ENCODE assay signal across 11 mouse cellular contexts in the genomic region with DNA sequence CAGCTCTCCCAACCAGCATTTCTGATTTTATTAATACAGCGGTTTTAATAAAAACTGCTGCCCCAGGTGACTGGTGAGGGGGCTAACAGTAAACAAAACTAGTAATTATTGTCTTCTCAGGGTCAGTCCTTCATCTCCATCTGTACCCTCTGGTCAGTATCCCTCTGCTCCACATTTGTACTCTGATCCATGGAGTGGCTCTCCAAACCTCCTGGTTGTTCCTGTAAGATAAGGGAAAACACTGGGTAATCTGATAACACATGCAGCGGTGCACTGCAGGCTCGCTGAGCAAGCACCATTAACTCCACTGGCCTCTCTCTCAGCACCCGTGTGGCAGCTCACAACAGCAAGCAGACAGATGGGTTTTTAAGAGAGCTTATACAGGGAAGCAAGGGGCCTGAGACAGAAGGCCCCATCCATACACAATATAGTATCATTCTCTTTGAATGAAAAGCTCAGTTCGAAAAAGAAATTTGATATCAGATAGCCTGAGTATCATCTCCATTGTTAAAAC. TPM values are rescaled to one million over a fixed set of nuclear protein-coding genes. Genes with fewer than 3 reads are reported as not detected.
DNase-seq lines count a peak whose midpoint lies in the region; ATAC-seq lines count a peak whose summit lies in the region.
"Had no signal": no experiment of that assay in that cellular context is flagged by ENCODE, and none has a peak within 500 bp of the region (broad histone marks: within the 10 kb centered on the region; RNA-seq: fewer than 3 reads in every experiment).

No protein-coding gene starts in this region.

- H3K4me2 ChIP-seq in heart, embryonic 15.5 days, result no peak overlapping the region
- H3K4me2 ChIP-seq in embryonic facial prominence, embryonic 12.5 days (replicated peaks), result no peak overlapping the region
- H3K4me2 ChIP-seq in hindbrain, embryonic 13.5 days, result no peak overlapping the region
- no peak overlapping the region for H3K4me2 ChIP-seq in midbrain, embryonic 15.5 days

- H3K4me3 ChIP-seq in heart, embryonic 15.5 days, result no peak overlapping the region
- H3K4me3 ChIP-seq in embryonic facial prominence, embryonic 12.5 days, result no peak overlapping the region
- no peak overlapping the region for H3K4me3 ChIP-seq in hindbrain, embryonic 13.5 days
- no peak overlapping the region for H3K4me3 ChIP-seq in midbrain, embryonic 15.5 days
- H3K4me3 ChIP-seq: left cerebral cortex, adult 2 months had no signal

- no peaks in the 10 kb centered on the region for H3K36me3 ChIP-seq in heart, embryonic 15.5 days
- H3K36me3 ChIP-seq in embryonic facial prominence, embryonic 12.5 days, result peaks cover 4% of the 10 kb centered on the region; the same call in 1 of the 2 replicates
- H3K36me3 ChIP-seq in hindbrain, embryonic 13.5 days, result peaks cover 6% of the 10 kb centered on the region
- H3K36me3 ChIP-seq in midbrain, embryonic 15.5 days (replicated peaks), result no peaks in the 10 kb centered on the region

- H3K9me3 ChIP-seq in heart, embryonic 15.5 days (replicated peaks), result no peaks in the 10 kb centered on the region
- H3K9me3 ChIP-seq in embryonic facial prominence, embryonic 12.5 days, result no peaks in the 10 kb centered on the region
- no peaks in the 10 kb centered on the region for H3K9me3 ChIP-seq in hindbrain, embryonic 13.5 days
- no peaks in the 10 kb centered on the region for H3K9me3 ChIP-seq in midbrain, embryonic 15.5 days

- H3K4me1 ChIP-seq in heart, embryonic 15.5 days (replicated peaks), result peaks cover 72% of the 10 kb centered on the region
- peaks cover 54% of the 10 kb centered on the region for H3K4me1 ChIP-seq in embryonic facial prominence, embryonic 12.5 days
- H3K4me1 ChIP-seq in hindbrain, embryonic 13.5 days (replicated peaks), result peaks cover 88% of the 10 kb centered on the region
- H3K4me1 ChIP-seq in midbrain, embryonic 15.5 days, result peaks cover 49% of the 10 kb centered on the region

- H3K27me3 ChIP-seq in heart, embryonic 15.5 days, result no peaks in the 10 kb centered on the region
- H3K27me3 ChIP-seq in embryonic facial prominence, embryonic 12.5 days, result no peaks in the 10 kb centered on the region
- no peaks in the 10 kb centered on the region for H3K27me3 ChIP-seq in hindbrain, embryonic 13.5 days
- no peaks in the 10 kb centered on the region for H3K27me3 ChIP-seq in midbrain, embryonic 15.5 days (replicated peaks)
- H3K27me3 ChIP-seq: CH12.LX had no signal

- peak overlapping the region; percentile 67 for H3K27ac ChIP-seq in heart, embryonic 15.5 days
- peak overlapping the region; percentile 58; the same call in 1 of the 2 replicates for H3K27ac ChIP-seq in embryonic facial prominence, embryonic 12.5 days
- H3K27ac ChIP-seq in hindbrain, embryonic 13.5 days, result peak overlapping the region; percentile 94
- H3K27ac ChIP-seq in midbrain, embryonic 15.5 days, result peak overlapping the region; percentile 74
- H3K27ac ChIP-seq: left cerebral cortex, adult 2 months had no signal

- H3K9ac ChIP-seq in heart, embryonic 15.5 days, result no peak overlapping the region
- H3K9ac ChIP-seq in embryonic facial prominence, embryonic 12.5 days, result no peak overlapping the region
- peak overlapping the region; percentile 65 for H3K9ac ChIP-seq in hindbrain, embryonic 13.5 days
- no peak overlapping the region for H3K9ac ChIP-seq in midbrain, embryonic 15.5 days

- 34% methylated on average over 5 of the region's 5 CpGs for WGBS in heart, embryonic 15.5 days
- 42% methylated on average over 5 of the region's 5 CpGs for WGBS in embryonic facial prominence, embryonic 12.5 days
- 39% methylated on average over 5 of the region's 5 CpGs for WGBS in hindbrain, embryonic 13.5 days
- 36% methylated on average over 5 of the region's 5 CpGs for WGBS in midbrain, embryonic 15.5 days

- no peak for DNase-seq in heart, postnatal 25 days (ENCODE audit: low spot score)
- no peak for DNase-seq in layer of hippocampus, postnatal 14 days (ENCODE audit: low spot score in 2 of 2)
- DNase-seq in adrenal gland, postnatal 14 days, result no peak

- no peak for ATAC-seq in heart, embryonic 15.5 days (replicated peaks; ENCODE audit: insufficient number of reproducible peaks, insufficient read depth, low FRiP score, low read depth)
- no peak for ATAC-seq in embryonic facial prominence, embryonic 12.5 days (ENCODE audit: insufficient number of reproducible peaks, insufficient read depth, low FRiP score, low TSS enrichment)
- ATAC-seq in hindbrain, embryonic 13.5 days (ENCODE audit: low FRiP score), result no peak
- ATAC-seq in midbrain, embryonic 15.5 days (replicated peaks), result no peak
- ATAC-seq in frontal cortex, adult (ENCODE audit: low TSS enrichment), result no peak
- ATAC-seq: activated CD4-positive, CD25-positive, alpha-beta regulatory T cell, adult 4 months had no signal

- intact Hi-C loops in heart, postnatal 25 days (cut with DNase I), result loop anchor here (5.0 kb wide), 2 partner anchors 54 to 174 kb away; a partner anchor contains a TSS

RNA-seq across cellular contexts. Expression of a gene that starts 54.2 kb away (rescaled TPM):
- polyA plus RNA-seq in heart, embryonic 15.5 days (2015; fragmentation: Nextera tagmentation; extraction: Ambion mirVana), result 8.6 and 13.7 TPM in 2 replicates
- 1 to 10 TPM; 5.0 to 8.0 TPM for total RNA-seq in heart, postnatal 25 days (2021)
- 11.4 and 12.4 TPM in 2 replicates for polyA plus RNA-seq in embryonic facial prominence, embryonic 12.5 days (2016; fragmentation: Nextera tagmentation; extraction: Ambion mirVana)
- polyA plus RNA-seq in hindbrain, embryonic 13.5 days (2015; fragmentation: Nextera tagmentation; extraction: Ambion mirVana), result 8.6 TPM in 2 replicates
- 5.9 and 7.0 TPM in 2 replicates for polyA plus RNA-seq in midbrain, embryonic 15.5 days (2015; fragmentation: Nextera tagmentation; extraction: Ambion mirVana)
- 1 to 10 TPM; 3.6 to 4.3 TPM for total RNA-seq in layer of hippocampus, postnatal 14 days (2021)
- total RNA-seq in adrenal gland, postnatal 14 days (2021), result 14.6 and 21.9 TPM in 2 replicates
